Mouse (Mus musculus): Measurements from ENCODE around the gene Spn.

DNA sequence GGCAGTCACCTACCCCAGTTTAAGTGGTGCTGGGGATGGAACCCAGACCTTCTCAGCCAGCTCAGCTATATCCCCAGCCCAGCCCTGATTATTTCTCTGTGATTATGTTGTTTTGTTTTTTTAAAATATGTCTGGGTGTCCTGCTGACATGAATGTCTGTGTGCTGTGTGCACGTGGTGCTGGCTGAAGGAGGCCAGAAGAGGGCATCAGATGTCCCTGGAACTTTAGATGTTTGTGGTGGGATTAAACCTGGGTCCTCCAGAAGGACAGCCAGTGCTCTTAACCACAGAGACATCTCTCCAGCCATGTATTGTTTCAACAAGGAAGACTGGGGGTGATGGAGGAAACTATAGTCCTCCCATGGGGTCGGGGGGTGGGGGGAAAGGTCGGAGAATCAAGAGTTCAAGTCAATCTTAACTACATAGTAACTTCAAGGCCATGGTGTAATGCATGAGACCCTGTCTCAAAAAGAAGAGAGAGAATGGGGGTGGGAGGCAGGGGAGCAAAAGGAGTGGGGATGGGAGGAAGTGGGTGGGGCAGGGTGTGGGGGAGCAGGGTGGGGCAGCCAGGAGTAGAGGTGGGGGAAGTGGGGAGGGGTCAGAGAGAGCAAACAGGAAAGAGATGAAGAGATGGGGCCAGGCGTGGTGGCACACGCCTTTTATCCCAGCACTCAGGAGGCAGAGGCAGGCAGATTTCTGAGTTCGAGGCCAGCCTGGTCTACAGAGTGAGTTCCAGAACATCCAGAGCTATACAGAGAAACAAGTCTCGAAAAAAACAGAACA, 3.2 kb upstream of the Spn start:
- TF ChIP-seq CTCF (IDR thresholded peaks at IDR 0.05; ENCODE audit: extremely low read depth, insufficient read depth, low read length) (no peak), POLR2A (IDR thresholded peaks at IDR 0.05; ENCODE audit: extremely low read depth, insufficient read depth, low read length) (no peak)

Measured in cortical plate, adult 2 months (tissue).